Mouse (Mus musculus): ENCODE measurements around the gene Iqgap1. TPM values are rescaled to one million over a fixed set of nuclear protein-coding genes. Genes with fewer than 3 reads are reported as not detected.
A peak's percentile ranks its signal among the peaks of the same experiment; 100 is the strongest.

Iqgap1 gene
- total RNA-seq, 2 experiments from 2014 or later: 18.1 TPM

DNA sequence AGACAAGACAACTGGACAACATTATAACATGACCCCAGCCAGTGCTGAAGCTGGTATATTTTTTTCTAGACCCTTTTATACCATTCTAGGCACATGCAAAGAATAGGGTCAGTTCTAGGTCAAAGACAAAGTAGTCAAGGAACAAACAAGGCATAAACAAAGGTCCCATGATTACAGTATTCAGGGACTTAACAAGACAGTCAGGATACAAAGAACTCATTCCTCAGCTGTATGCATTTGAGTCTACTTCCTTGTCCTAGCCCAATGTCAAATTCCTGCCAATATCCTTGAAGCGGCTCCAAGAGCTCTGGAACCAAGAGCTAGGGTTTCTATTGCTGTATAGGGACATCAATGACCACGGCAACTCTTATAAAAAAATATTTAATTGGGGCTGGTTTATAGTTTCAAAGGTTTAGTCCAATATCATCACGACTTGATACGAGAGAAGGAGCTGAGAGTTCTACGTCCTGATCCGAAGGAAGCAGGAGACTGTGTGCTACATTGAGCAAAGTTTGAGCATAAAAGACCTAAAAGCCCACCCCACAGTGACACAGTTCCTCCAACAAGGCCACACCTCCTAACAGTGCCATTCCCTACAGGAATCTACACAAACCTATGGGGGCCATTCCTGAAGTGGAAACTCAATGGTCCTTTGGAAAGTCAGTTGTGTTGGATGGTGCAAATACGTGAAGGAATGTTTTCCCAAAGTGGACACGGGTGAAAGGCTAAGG is 18.3 kb upstream of the Iqgap1 start:
- DNase-seq (ENCODE audit: low spot score in 2 of 2): no peak

DNA sequence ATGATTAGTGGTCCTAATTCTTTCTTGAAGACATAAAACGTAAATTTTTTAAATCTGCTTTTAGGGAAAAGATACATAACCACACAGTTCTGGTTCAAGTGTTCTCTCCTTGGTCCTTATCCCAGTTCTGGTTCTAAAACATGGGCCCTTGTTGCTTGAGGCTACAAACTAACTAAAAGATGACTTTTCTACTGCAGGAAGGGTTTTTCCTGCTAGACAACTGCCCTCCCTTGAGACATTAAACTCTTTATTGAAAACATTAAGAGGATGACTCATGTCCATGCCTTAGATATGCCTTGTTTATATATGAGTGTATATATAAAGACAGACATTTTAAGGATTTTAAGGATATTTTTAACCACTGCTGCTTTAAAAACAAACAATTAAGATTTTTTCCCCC is 17.4 kb upstream of the Iqgap1 start:
- no peak for DNase-seq (ENCODE audit: low spot score in 2 of 2)

DNA sequence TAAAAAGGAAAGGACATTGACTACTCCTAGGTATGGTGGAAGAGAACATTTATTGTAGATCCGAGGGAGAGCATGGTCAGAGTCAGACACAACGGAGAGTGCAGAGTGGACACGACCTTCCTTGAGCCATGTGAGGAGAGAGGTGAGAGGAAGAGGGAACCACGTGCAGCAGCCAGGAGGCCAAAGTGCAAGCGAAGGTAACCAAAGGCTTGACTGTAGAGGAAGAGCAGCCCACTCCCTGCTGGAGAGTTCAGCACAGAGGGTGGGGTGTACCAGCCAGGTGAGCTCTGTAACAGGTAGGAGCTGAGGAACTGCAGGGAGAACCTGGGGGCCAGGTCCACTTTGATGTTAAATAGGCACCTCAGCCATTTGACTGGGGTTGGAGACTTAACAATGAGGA is 16.4 kb upstream of the Iqgap1 start:
- no peak for DNase-seq (ENCODE audit: low spot score in 2 of 2)

DNA sequence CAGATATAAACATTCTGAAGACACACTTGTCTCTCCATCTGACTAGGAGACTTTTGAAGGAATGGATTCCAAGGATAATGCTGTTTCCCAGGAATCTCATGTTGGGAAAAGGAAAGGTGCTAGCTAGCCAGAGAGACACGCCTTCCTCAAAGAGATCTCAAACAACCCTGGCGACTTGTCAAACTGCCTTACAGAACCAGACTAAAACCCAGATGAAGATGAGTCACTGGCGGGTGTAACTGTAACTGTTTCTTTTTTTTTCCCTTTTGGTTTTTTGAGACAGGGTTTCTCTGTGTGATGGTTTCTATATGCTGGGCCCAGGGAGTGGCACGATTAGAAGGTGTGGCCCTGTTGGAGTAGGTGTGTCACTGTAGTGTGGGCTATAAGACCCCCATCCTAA is 15.2 kb upstream of the Iqgap1 start:
- DNase-seq (ENCODE audit: low spot score in 2 of 2): peak in 1 of 2 experiments; percentile 36

DNA sequence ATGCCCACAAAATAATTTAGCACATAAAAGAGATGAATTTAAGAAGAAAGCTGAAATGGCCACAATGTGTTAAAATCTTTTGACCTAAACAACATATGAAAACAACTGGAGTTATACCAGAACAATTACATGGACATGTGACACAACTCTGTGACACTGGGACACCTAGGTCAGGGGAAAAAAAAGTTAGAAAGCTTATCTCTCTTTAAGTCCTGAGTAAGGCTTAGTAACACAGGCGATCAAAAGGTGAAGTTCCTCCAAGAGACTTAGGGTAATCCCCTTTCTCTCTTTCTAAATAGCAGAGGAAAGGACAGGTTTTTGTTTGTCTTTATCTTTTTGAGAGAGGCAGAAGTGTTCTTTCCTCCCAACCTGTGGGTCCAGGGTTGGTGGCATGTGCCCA is 14.5 kb upstream of the Iqgap1 start:
- no peak for DNase-seq (ENCODE audit: low spot score in 2 of 2)

DNA sequence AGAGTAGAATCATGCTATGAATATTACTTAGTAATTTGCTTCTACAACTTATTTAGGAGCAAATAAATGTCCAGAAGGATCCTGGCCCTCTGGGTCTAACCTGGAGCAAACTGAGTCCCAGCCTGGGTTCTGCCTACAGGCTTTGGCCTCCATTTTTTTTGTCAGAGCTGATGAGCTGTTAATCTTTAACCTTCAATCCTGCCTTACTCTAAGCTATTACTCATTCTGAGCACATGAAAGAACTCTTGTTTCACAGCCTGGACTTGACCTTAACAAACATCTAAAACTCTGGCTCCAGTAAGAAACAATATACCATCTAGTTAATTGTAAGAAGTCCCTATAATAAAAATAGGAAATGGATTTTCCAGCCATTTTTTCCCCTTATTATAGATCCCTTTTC is 14.0 kb upstream of the Iqgap1 start:
- DNase-seq (ENCODE audit: low spot score in 2 of 2): no peak

DNA sequence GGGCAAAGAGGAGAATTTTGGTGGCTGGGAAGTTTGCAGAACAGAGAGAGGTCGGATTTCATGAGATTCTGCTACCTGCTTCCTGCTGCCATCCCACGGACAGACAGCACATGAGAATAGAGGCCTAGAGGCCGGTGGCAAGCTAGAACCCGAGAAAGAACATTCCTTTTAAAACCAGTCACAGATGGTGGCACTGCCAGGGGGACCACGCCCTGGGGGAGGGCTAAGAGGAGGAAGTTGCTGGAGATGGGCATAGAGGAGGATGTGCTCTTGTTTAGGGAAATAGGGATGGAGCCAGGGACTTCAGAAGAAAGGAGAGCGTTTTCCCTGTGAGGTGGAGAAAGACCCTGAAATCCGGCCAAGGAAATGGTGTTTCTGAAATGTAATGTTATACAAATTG is 12.5 kb upstream of the Iqgap1 start:
- DNase-seq (ENCODE audit: low spot score in 2 of 2): no peak

DNA sequence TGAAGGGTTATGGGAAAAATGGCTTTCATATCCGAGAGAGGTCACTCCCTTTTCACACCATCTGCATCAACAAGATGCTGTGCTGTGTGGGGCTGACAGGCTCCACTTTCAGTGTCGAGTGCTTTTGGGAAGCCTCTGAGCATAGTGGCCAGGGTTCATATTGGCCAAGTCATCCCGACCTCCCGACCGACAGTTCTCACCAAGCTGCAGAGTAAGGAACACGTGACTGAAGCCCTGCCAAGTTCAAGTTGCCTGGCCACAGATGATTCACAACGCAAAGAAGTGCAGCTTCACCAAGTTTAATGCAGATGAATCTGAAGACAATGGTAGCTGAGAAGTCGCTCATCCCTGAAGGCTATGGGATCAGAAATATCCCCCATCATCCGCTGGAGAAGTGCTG is 12.0 kb upstream of the Iqgap1 start:
- no peak for DNase-seq (ENCODE audit: low spot score in 2 of 2)

DNA sequence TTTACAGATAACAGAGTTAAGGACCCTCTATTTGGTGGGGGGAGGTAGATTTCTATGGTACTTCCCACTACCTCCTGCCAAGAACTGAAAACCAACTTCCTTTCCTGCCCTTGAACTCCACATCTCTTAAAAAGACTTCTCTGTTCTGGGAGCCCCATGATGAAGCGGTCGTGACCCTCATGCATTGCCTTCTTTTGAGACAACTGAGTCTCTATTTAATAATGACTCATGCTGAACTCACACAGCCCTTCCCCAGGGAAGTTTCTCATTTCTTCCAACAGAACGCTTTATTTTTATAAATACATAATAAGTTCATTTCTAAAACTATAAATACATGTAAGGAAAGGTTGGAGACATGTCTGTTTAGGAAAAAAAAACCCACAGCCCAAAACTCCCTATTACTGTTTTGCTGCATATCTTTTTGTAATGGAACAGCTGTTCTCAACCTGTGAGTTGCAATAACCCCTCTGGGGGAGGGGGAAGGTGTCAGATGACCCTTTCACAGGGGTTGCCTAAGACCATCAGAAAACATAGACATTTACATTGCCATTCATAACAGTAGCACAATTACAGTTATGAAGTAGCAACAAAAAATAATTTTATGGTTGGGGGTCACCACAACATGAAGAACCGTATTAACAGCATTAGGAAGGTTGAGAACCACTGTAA is 10.3 kb upstream of the Iqgap1 start:
- DNase-seq (ENCODE audit: low spot score in 2 of 2): no peak

DNA sequence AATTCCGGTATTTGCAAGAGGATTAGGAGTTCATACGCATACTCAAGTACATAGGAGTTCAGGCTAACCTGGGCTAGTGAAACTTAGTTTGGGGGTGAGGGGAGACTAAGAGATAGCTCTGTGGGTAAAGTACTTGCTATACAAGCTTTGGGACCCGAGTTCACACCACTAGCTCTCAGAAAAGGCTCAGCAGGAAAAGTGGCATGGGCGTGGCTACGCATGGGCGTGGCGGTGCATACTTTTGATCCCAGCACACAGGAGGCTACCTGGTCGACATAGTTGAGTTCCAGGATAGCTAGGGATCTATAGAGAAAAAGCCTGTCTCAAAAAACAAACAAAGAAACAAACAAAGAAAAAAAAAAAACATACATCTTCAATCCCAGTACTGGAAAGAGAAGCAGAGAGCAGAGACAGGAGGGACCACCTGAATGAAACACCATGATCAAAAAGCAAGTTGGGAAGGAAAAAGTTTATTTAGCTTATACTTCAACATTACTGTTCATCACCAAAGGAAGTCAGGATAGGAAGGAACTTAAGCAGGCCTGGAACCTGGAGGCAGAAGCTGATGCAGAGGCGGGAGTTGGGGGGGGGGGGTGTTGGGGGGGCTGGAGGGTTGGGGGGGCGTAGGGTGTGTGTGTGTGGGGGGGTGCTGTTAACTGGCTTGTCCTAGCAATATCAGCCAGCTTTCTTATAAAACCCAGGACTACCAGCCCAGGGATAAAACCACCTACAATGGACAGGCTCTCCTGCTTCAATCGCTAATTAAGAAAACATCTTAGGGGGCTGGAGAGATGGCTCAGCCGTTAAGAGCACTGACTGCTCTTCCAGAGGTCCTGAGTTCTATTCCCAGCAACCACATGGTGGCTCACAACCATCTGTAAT is 8.1 kb upstream of the Iqgap1 start:
- DNase-seq (ENCODE audit: low spot score in 2 of 2): no peak

DNA sequence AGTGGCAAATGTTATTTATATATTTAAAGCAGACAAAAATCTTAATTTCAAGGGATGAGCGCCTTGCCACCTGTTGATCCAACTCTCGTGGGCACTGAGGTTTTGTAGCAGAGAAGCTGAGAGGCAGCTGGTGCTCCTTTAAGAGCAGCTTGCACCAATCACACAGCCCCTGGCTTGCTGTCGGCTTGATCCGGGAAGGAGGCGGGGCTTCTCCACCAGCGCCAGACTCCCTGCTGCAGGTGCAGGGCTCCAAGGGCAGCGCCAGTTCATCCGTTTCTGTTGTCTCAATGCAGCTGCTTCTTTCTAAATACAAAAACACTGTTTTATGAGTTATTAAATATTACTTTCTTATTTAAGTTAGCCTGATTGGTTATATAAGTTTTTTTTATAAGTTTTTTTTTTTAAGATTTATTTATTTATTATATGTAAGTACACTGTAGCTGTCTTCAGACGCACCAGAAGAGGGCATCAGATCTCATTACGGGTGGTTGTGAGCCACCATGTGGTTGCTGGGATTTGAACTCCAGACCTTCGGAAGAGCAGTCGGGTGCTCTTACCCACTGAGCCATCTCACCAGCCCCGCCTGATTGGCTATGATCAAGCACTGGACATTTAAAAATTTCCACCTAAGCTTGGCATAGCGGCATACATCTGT is 7.3 kb upstream of the Iqgap1 start:
- DNase-seq (ENCODE audit: low spot score in 2 of 2): peak in 1 of 2 experiments; percentile 26

DNA sequence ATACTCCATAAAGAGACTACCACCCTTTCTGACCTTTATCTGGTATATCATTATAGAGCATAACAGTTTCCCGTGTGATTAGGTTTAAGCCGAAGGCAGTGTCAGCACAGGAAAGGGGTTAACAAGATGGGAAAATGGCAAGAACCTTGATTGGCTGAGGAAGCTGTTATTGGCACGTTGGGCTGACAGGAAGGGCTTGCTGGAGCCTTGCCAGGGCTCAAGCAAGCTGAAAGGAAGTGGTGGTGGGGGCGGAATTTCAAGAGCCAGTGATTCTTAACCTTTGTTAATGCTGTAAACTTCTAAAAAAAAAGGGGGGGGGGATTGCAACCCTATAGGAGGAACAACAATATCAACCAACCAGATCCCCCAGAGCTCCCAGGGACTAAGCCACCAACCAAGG is 6.4 kb upstream of the Iqgap1 start:
- no peak for DNase-seq (ENCODE audit: low spot score in 2 of 2)

DNA sequence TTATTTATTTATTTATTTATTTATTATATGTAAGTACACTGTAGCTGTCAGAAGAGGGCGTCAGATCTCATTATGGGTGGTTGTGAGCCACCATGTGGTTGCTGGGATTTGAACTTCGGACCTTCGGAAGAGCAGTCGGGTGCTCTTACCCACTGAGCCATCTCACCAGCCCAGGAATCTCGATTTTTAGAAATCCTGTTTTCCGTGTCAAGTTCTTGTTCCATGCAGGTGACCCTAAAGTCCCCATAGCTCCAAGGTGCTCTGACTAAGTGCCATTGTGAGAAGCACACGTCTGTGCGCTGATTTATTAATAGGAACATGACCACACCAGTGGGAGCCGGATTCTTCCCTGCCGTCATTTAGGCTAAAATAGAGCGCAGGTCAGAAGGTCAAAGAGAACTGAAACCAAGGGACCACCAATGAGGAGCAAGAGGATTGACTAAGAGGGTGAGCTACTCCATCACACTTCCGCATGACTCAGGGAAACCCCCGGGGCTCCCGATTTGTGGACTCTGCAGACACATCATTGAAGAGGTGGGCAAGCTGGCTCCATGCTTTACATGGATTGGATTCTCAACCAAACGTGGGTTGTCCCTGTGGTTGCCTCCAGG is 4.5 kb upstream of the Iqgap1 start:
- no peak for DNase-seq (ENCODE audit: low spot score in 2 of 2)

DNA sequence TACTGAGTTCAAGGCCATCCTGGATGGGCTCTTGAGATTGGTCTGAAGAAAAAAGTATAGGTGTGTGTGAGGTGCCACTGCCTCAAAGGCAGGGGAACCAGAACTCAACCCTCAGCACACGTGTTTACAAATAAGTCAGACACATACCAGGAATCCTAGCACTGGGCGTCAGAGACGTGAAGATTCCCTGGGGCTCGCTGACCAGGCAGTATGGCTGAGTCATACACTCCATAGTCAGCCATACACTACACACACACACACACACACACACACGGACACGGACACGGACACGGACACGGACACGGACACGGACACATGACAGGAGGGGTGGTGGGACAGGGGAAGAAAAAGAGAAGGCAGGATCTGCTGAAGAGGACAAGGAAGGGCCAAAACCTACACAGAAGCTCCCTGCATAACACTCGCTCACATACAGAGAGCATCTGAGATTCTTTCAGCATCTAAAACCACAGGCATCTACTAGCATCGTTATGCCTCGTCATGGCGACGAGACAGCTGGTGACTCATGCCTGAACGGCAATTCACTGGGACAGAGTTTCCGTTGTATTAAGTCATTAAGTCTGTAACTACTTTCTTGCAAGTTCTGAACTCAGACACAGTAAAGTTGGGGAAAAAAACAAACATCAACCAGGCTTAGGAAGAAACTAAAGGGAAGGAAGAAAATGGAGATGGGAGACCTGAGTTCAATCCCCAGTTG is 2.5 kb upstream of the Iqgap1 start:
- DNase-seq (ENCODE audit: low spot score in 2 of 2): peak; percentile 32 to 41

DNA sequence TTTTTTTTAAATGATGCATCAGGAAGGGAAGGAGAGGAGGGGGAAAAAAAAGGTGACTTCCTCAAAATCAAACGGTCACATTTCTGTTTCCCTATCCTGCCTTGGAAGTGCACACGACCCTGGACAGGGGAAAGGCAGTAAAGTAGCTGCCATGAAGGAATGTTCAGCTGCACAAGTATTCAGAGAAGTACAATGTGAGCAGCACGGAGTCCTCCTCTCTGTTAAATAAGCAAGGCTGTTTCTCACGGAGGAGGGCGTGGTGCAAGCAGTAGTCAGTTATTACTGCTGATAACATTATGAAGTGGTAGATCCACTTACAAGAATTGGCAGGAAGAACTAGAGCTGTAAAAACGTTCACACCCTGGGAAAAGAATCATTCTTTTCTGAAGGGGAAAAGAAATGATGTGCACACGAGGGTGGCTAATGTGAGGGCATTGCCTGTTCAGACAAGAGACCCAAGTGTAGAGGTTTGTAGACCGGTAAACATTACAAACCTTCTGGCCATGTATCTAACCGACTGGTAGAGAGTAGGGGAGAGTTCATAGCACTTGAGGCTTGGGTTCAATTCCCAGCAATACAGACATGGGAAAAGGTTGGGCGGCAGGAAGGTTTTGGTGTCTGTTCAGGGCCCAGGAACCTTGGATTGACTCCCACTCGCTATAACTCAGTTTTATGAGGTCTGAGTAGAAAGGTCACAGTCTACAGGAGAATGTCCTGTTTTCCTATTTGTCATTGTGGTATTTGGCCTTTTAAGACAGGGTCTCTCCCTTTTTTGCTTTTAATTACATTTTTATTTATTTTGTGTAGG is 1.7 kb downstream of the Iqgap1 start:
- no peak for DNase-seq (ENCODE audit: low spot score in 2 of 2)

DNA sequence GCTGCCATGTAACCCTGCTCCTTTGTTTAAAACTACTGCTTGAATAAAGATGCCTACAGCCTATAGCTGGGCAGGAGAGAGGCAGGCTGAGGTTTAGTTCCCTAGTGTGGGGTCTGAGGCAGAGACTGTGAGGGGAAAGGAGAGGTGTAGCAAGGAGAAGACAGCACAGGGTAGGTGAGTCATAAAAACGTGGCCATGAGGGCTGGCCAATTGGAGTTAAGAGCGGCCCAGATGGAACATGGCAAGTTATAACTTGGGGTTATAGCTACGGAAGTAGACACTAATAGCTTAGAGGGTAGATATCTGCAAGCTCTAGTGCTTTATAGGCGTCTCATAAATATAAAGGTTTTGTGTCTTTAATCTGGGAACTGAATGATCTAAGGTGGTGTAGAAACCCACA is 2.5 kb downstream of the Iqgap1 start:
- DNase-seq (ENCODE audit: low spot score in 2 of 2): no peak

DNA sequence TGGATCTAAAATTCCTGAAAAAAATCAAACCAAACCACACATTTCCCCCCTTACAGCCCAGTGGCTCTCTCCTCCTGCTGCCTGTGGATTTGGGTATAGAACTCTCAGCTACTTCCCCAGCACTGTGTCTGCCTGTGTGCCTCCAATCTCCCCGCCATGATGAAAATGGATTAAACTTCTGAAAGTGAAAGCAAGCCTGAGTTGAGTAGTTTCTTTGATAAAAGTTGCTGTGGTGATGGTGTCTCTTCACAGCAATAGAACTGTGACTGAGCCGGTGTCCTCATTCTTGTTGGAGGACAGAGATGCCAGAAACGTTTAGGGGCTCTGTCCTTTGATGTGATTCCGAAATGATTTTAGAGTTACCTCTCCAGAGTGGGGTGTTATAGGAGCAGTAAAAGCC is 4.9 kb downstream of the Iqgap1 start:
- DNase-seq (ENCODE audit: low spot score in 2 of 2): no peak

DNA sequence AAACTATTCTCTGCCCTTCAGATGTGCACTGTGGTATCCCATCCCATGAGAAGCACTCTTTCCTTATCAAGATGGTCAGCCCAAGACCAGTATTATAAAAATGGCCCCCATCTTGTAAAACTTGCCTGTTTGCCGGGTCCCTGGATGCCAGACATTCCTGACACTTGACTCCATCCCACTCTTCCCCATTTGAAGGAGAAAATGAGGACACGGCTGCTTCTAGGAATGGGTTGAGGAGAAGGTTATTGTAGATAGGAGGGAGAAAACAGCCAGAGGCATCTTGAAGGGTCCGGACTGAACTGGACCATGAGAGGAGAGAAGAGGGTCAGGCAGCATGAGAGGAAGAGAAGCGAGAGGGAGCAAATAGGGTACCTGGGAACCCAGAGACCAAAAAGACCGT is 9.1 kb downstream of the Iqgap1 start:
- no peak for DNase-seq (ENCODE audit: low spot score in 2 of 2)

DNA sequence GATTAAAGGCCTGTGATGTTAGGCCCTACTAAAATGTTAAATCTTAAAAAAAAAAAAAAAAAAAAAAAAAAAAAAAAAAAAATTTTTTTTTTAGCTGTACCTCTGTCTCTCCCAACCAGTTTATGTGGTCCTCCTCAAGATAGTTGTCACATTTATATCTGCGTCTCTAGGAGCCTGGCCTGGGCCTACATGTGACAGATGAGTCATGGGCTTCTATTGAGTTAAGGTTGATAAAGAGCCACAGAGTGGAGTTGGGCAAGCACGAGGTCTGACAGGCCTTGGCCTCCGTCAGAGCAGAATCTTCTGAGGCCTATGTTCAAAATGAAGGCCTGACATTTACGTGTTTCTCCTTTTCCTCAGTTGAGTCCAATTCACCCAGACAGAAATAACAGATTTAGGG is 12.4 kb downstream of the Iqgap1 start:
- DNase-seq (ENCODE audit: low spot score in 2 of 2): no peak

DNA sequence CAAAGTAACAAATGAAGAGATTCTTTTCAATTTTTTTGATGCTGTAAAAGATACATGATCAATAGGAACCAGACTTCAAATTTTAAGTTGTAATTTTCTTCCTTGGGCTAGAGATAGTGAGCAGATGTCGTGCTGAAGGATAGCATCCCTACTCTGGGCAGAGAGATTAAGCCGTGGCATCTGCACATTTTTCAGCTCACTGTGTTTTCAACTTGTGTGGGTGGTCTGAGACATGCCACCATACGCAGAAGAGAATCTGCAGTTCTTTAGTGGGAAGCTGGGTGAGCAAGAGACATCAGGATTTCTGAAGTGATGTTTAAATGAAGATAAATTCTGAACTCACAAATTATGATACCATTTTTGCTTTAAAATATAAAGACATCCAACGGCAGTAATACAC is 19.4 kb downstream of the Iqgap1 start:
- DNase-seq (ENCODE audit: low spot score in 2 of 2): peak; percentile 56 to 66
